21 mouse cellular contexts compared by ENCODE assay signal in genomic region chr6:39953951-39954350, GRCm38 (mm10).
DNase-seq lines count a peak whose midpoint lies in the region; ATAC-seq lines count a peak whose summit lies in the region.
"Had no signal": no experiment of that assay in that cellular context is flagged by ENCODE, and none has a peak within 500 bp of the region (broad histone marks: within the 10 kb centered on the region; RNA-seq: fewer than 3 reads in every experiment).

No protein-coding gene starts in this region.

- no peaks in the 10 kb centered on the region for H3K27me3 ChIP-seq in hindbrain, embryonic 16.5 days (replicated peaks; ENCODE audit: control insufficient read depth, insufficient read depth, low read length)
- H3K27me3 ChIP-seq in hindbrain, embryonic 10.5 days (ENCODE audit: insufficient read depth, poor library complexity, severe bottlenecking): no peaks in the 10 kb centered on the region
- H3K27me3 ChIP-seq: embryonic facial prominence, embryonic 13.5 days; forebrain, embryonic 12.5 days; kidney, embryonic 15.5 days had no signal

- no peaks in the 10 kb centered on the region for H3K4me1 ChIP-seq in hindbrain, embryonic 16.5 days (ENCODE audit: control insufficient read depth, insufficient read depth, low read depth, low read length)
- H3K4me1 ChIP-seq in hindbrain, embryonic 10.5 days (replicated peaks): no peaks in the 10 kb centered on the region
- H3K4me1 ChIP-seq: embryonic facial prominence, embryonic 13.5 days; forebrain, embryonic 12.5 days; kidney, embryonic 15.5 days had no signal

- no peak overlapping the region for H3K4me2 ChIP-seq in hindbrain, embryonic 16.5 days (ENCODE audit: low read length)
- H3K4me2 ChIP-seq: embryonic facial prominence, embryonic 13.5 days; forebrain, embryonic 12.5 days; kidney, embryonic 15.5 days had no signal

- ATAC-seq in cerebellum, adult (ENCODE audit: insufficient number of reproducible peaks, low FRiP score, low TSS enrichment): peak; percentile 85
- ATAC-seq in hindbrain, embryonic 16.5 days: 0 out of 2 replicates have a peak, but pooled peaks have one; percentile 11
- ATAC-seq: CD4-positive, CD25-positive, alpha-beta regulatory T cell, adult 4 months; forebrain, embryonic 16.5 days; intestine, embryonic 16.5 days had no signal

- no peaks in the 10 kb centered on the region for H3K9me3 ChIP-seq in hindbrain, embryonic 16.5 days (ENCODE audit: control insufficient read depth, low read length)
- no peaks in the 10 kb centered on the region for H3K9me3 ChIP-seq in hindbrain, embryonic 10.5 days
- H3K9me3 ChIP-seq: embryonic facial prominence, embryonic 13.5 days; forebrain, embryonic 12.5 days; G1E; kidney, embryonic 15.5 days had no signal

- H3K4me3 ChIP-seq in hindbrain, embryonic 16.5 days (ENCODE audit: low read length): no peak overlapping the region
- H3K4me3 ChIP-seq in hindbrain, embryonic 10.5 days: no peak overlapping the region
- H3K4me3 ChIP-seq: embryonic facial prominence, embryonic 13.5 days; forebrain, embryonic 12.5 days; gastrocnemius, adult 2 months; kidney, embryonic 15.5 days had no signal

- DNase-seq in cerebellum, adult 11-12 months: no peak
- DNase-seq in cerebellum, postnatal 10 days: peak; percentile 32 to 34
- no peak for DNase-seq in cerebellum, adult 9-11 months
- no peak for DNase-seq in hindbrain, embryonic 10.5 days (ENCODE audit: low spot score)
- no peak for DNase-seq in adrenal gland, postnatal 14 days
- DNase-seq: adrenal gland, adult 8-10 months; B cell, adult 2 months; gastrocnemius, adult 2 months; gastrocnemius, postnatal 25 days; heart, postnatal 10 days; heart, postnatal 4 days; kidney, adult 2 months had no signal

- no peak overlapping the region for H3K27ac ChIP-seq in hindbrain, embryonic 16.5 days (ENCODE audit: low read depth, low read length)
- H3K27ac ChIP-seq in hindbrain, embryonic 10.5 days: no peak overlapping the region
- H3K27ac ChIP-seq: embryonic facial prominence, embryonic 13.5 days; forebrain, embryonic 12.5 days; gastrocnemius, adult 2 months; kidney, embryonic 15.5 days had no signal

- 79% methylated on average over 5 of the region's 5 CpGs for WGBS in hindbrain, embryonic 16.5 days
- WGBS in hindbrain, embryonic 10.5 days: 89% methylated on average over 5 of the region's 5 CpGs

- no peaks in the 10 kb centered on the region for H3K36me3 ChIP-seq in hindbrain, embryonic 16.5 days (ENCODE audit: control insufficient read depth, insufficient read depth, low read length)
- H3K36me3 ChIP-seq in hindbrain, embryonic 10.5 days: no peaks in the 10 kb centered on the region
- H3K36me3 ChIP-seq: embryonic facial prominence, embryonic 13.5 days; forebrain, embryonic 12.5 days; G1E; kidney, embryonic 15.5 days had no signal

- H3K9ac ChIP-seq in hindbrain, embryonic 16.5 days (ENCODE audit: low read depth, low read length): no peak overlapping the region
- H3K9ac ChIP-seq: embryonic facial prominence, embryonic 13.5 days; forebrain, embryonic 12.5 days; kidney, embryonic 15.5 days had no signal

Comparison
In these comparisons a context has a peak if more than half of its experiments do, and no peak if none do; other contexts are left out.
1. DNase-seq: peak in cerebellum, postnatal 10 days (2 of 2); none in cerebellum, adult 11-12 months (single experiment), cerebellum, adult 9-11 months (single experiment), hindbrain, embryonic 10.5 days (single experiment) and adrenal gland, postnatal 14 days (single experiment).